Mouse (Mus musculus) ES-E14 (cell line): ENCODE results near the gene Ugt1a1. TPM values are rescaled to one million over a fixed set of nuclear protein-coding genes. Genes with fewer than 3 reads are reported as not detected.

Experiments
- DNase-seq: peaks from one replicate; pipeline ENCODE4 v3.0.0-alpha.2; 2013; ENCODE audit warnings: low read depth, low spot score
- H3K27ac ChIP-seq: 2 replicates; pipeline ENCODE4 v1.5.1; 2012; ENCODE audit warnings: low read depth, mild to moderate bottlenecking, low read length, moderate library complexity, mixed read lengths; ENCODE audit not compliant: poor library complexity, insufficient read depth, severe bottlenecking
- H3K36me3 ChIP-seq: 2 replicates; pipeline ENCODE4 v1.6.1; 2012; ENCODE audit warnings: mild to moderate bottlenecking, low read length, moderate library complexity, mixed read lengths; ENCODE audit not compliant: control insufficient read depth, poor library complexity, insufficient read depth, severe bottlenecking
- H3K4me1 ChIP-seq, 2 experiments: fragments of 150-350 bp in 1 of 2; sonication (generic) in 1 of 2; 2 replicates each; pipeline ENCODE4 v1.6.1; 2012; ENCODE audit warnings: low read length in 2 of 2, mild to moderate bottlenecking in 1 of 2, mixed read lengths in 1 of 2; ENCODE audit not compliant: control insufficient read depth in 2 of 2, insufficient read depth in 2 of 2, poor library complexity in 1 of 2
- H3K4me3 ChIP-seq, 2 experiments: fragments of 150-350 bp in 1 of 2; sonication (generic) in 1 of 2; 2 replicates each; pipeline ENCODE4 v1.5.1; 2012; ENCODE audit warnings: low read length in 2 of 2, low read depth in 1 of 2, mild to moderate bottlenecking in 1 of 2, mixed read lengths in 1 of 2; ENCODE audit not compliant: insufficient read depth in 1 of 2, poor library complexity in 1 of 2, severe bottlenecking in 1 of 2
- H3K9ac ChIP-seq: 2 replicates; pipeline ENCODE4 v1.6.1; 2012; ENCODE audit warnings: low read depth, mild to moderate bottlenecking, low read length, mixed read lengths; ENCODE audit not compliant: poor library complexity, insufficient read depth, severe bottlenecking
- H3K9me3 ChIP-seq: fragments of 150-350 bp; sonication (generic); 2 replicates; pipeline ENCODE4 v1.6.1; 2012; ENCODE audit warnings: low read depth, mild to moderate bottlenecking, low read length; ENCODE audit not compliant: control insufficient read depth, insufficient read depth
- CHD2 ChIP-seq: IDR thresholded peaks from 2 replicates; pipeline ENCODE4 v1.6.1; 2014; ENCODE audit warnings: mild to moderate bottlenecking, low read depth, low read length, inconsistent platforms
- HCFC1 ChIP-seq: IDR thresholded peaks from 2 replicates; pipeline ENCODE4 v1.6.1; 2012; ENCODE audit warnings: low read length, inconsistent platforms, borderline replicate concordance; ENCODE audit not compliant: insufficient read depth
- MAFK ChIP-seq: IDR thresholded peaks from 2 replicates; pipeline ENCODE4 v1.6.1; 2014; ENCODE audit warnings: mild to moderate bottlenecking, low read depth, low read length, inconsistent platforms; ENCODE audit not compliant: insufficient read depth
- ZC3H11A ChIP-seq: IDR thresholded peaks from 2 replicates; pipeline ENCODE4 v1.6.1; 2012; ENCODE audit warnings: low read depth, mild to moderate bottlenecking, inconsistent platforms, low read length, borderline replicate concordance
- ZNF384 ChIP-seq: IDR thresholded peaks from 2 replicates; pipeline ENCODE4 v1.6.1; 2012; ENCODE audit warnings: low read depth, low read length, inconsistent platforms
- in situ Hi-C, 2 experiments: fragments of 600-800 bp; cut with MboI; formaldehyde crosslinking; loops; one replicate each; pipeline ENCODE4 v1.15.1; 2025; ENCODE audit warnings: low sequenced_read_pairs in 2 of 2, inconsistent platforms in 1 of 2; ENCODE audit not compliant: unreplicated experiment in 2 of 2
- total RNA-seq: library from RNA; depleted of rRNA; stranded (reverse); fragments of 300-350 nt; gene quantifications from 2 replicates; pipeline ENCODE4 v1.2.3, GENCODE M21; 2012

The Ugt1a1 gene
- total RNA-seq, 1 experiment = not detected

- H3K4me3 ChIP-seq = no peak overlapping the region
- no peaks in the 10 kb centered on the region for H3K9me3 ChIP-seq
- H3K4me1 ChIP-seq = no peaks in the 10 kb centered on the region
- no peak for TF ChIP-seq ZC3H11A
- no peaks in the 10 kb centered on the region for H3K36me3 ChIP-seq
- no peak overlapping the region for H3K27ac ChIP-seq
- in situ Hi-C loops = no loop called here
- no peak overlapping the region for H3K9ac ChIP-seq
- no peak for DNase-seq
Observed at GRCm38 (mm10) chr1:88232664-88233380, 21.1 kb downstream of the Ugt1a1 start.

DNA sequence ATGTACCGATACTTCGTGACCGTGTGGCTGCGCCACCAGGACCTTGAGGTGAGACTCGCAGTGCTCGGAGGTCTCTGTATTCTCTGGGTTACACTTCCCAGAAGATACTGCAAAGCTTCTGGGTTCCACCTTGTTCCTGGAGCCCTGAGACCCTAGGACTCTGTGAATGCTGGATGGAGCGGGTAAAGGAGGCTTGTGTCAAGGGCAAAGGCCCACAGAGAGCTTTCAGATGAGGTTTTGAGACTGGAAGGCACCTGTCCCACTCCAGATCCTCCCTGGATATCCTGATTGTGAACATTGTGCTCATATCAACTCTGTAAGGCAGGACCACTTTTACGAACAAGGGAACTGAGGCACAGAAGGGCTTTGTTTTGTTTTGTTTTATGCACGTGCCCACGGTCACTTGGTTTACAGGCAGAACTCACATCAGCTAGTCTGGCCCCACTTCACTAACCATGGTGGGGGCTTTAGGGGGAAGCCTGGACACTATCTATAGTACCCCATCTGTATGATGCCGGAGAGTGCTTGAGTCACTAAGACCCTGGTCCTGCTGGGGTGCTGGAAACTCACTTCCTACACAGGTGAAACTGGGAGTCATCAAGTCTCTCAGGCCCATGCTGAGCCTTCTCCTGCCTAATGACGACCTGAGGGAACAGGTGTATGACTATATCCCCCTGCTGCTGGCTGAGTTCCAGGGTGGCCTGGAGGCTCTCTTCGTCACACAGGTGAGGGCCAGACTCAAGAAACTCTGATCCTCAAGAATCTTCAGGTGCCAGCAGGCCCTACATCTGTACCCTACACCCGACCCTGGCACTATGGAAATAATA lies 21.9 kb downstream of the Ugt1a1 start:
- Histone ChIP-seq H3K4me3 (no peak overlapping the region), H3K4me1 (no peaks in the 10 kb centered on the region), H3K9me3 (no peaks in the 10 kb centered on the region), H3K9ac (no peak overlapping the region), H3K27ac (no peak overlapping the region), H3K36me3 (no peaks in the 10 kb centered on the region)
- TF ChIP-seq MAFK = no peak
- TF ChIP-seq ZNF384 = no peak
- TF ChIP-seq ZC3H11A = no peak
- no peak for DNase-seq
- in situ Hi-C loops = no loop called here

DNA sequence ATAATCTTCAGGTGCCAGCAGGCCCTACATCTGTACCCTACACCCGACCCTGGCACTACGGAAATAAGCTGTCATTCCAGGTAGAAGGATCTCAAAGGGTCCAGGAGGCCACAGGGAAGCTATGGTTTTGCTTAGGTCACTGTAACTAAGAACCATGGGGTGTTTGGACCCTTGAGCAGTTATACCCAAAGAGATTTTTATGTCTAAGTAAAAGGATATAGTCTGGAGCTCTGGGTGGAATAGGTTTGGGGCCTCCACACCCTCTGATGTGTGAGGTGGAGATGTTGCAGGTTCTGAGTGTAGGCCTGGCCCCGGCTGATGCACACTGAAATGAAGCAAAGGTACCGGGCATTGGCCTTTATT lies 22.5 kb downstream of the Ugt1a1 start:
- no peaks in the 10 kb centered on the region for H3K36me3 ChIP-seq
- no peaks in the 10 kb centered on the region for H3K4me1 ChIP-seq
- no peak overlapping the region for H3K9ac ChIP-seq
- TF ChIP-seq ZNF384 (no peak), HCFC1 (no peak), CHD2 (no peak), ZC3H11A (no peak), MAFK (no peak)
- no peaks in the 10 kb centered on the region for H3K9me3 ChIP-seq
- H3K27ac ChIP-seq = no peak overlapping the region
- no peak overlapping the region for H3K4me3 ChIP-seq
- no peak for DNase-seq
- in situ Hi-C loops = no loop called here

- H3K4me3 ChIP-seq = no peak overlapping the region
- in situ Hi-C loops = no loop called here
- no peak overlapping the region for H3K9ac ChIP-seq
- no peak for DNase-seq
- no peaks in the 10 kb centered on the region for H3K4me1 ChIP-seq
- no peak for TF ChIP-seq ZNF384
- no peak for TF ChIP-seq CHD2
- no peak for TF ChIP-seq ZC3H11A
- no peak for TF ChIP-seq HCFC1
- TF ChIP-seq MAFK = no peak
- H3K36me3 ChIP-seq = no peaks in the 10 kb centered on the region
- no peaks in the 10 kb centered on the region for H3K9me3 ChIP-seq
- no peak overlapping the region for H3K27ac ChIP-seq
Observed at GRCm38 (mm10) chr1:88234646-88235045, 22.9 kb downstream of the Ugt1a1 start.
